Mouse (Mus musculus) erythroblast, embryonic 14.5 days (primary cell): ENCODE measurements around the gene Smo.

ENCODE experiments used
- GATA1 ChIP-seq: IDR thresholded peaks from 2 replicates; pipeline ENCODE4 v1.6.1; 2012; ENCODE audit warnings: low read length, inconsistent platforms, mixed read lengths
- TAL1 ChIP-seq: IDR thresholded peaks from 3 replicates; pipeline ENCODE4 v1.6.1; 2012; ENCODE audit warnings: low read length, inconsistent platforms, mixed read lengths

DNA sequence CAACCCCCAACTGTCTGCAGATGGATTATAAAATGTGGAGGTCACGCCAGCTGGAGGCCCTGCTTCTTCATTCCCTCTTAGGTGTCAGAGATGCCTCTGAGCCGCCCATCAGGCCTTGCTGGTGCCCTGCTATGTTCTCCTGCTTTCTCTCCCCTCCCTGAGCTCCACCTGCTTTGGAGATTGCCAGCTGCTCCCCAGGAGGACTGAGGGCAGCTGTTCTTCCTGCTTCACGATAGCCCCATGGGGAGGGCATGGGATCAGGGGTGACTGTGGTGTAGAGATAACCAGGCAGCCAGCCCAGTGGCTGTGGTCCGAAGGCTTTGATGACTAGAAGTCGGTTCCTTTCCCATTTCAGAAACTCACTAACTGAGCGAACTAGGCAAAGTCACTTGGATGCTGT is 34.3 kb upstream of the Smo start:
- peak; percentile 99 for TF ChIP-seq GATA1
- TF ChIP-seq TAL1, result peak; percentile 100
